Mouse (Mus musculus) forebrain, embryonic 10.5 days (tissue): ENCODE data around the gene Hps4. TPM values are rescaled to one million over a fixed set of nuclear protein-coding genes. Genes with fewer than 3 reads are reported as not detected.

Experiments
- DNase-seq: peaks from one replicate; pipeline ENCODE4 v3.0.0-alpha.2; 2017; ENCODE audit warnings: low spot score; ENCODE audit errors: extremely low spot score
- H3K27ac ChIP-seq: fragments of 300-500 bp; sonication (generic); 2 replicates; pipeline ENCODE4 v1.5.1; 2016; ENCODE audit warnings: mild to moderate bottlenecking
- H3K27me3 ChIP-seq: fragments of 300-500 bp; sonication (generic); 2 replicates; pipeline ENCODE4 v1.6.1; 2016; ENCODE audit warnings: mild to moderate bottlenecking; ENCODE audit not compliant: poor library complexity, severe bottlenecking
- H3K36me3 ChIP-seq: fragments of 300-500 bp; sonication (generic); replicated peaks from 2 replicates; pipeline ENCODE4 v1.6.1; 2016; ENCODE audit warnings: mild to moderate bottlenecking, moderate library complexity
- H3K4me1 ChIP-seq: fragments of 300-500 bp; sonication (generic); 2 replicates; pipeline ENCODE4 v1.6.1; 2016
- H3K4me3 ChIP-seq: fragments of 300-500 bp; sonication (generic); 2 replicates; pipeline ENCODE4 v1.5.1; 2016; ENCODE audit warnings: mild to moderate bottlenecking, moderate library complexity
- H3K9me3 ChIP-seq: fragments of 300-500 bp; sonication (generic); 2 replicates; pipeline ENCODE4 v1.6.1; 2016; ENCODE audit warnings: mild to moderate bottlenecking, moderate library complexity
- WGBS: fragments of 180-500 bp; shearing (Covaris S2); methylation state at CpG from one replicate; pipeline ENCODE4 v1.1.7; 2016; 5-methylcytosine and 5-hydroxymethylcytosine counted together
- polyA plus RNA-seq: library from polyadenylated mRNA; unstranded; fragments of >200 nt; fragmentation: Nextera tagmentation; extraction: Ambion mirVana; gene quantifications from 2 replicates; pipeline ENCODE4 v1.2.1, GENCODE M21; 2016

Gene Hps4
- polyA plus RNA-seq, 1 experiment from 2014 or later = 33.6 TPM

DNA sequence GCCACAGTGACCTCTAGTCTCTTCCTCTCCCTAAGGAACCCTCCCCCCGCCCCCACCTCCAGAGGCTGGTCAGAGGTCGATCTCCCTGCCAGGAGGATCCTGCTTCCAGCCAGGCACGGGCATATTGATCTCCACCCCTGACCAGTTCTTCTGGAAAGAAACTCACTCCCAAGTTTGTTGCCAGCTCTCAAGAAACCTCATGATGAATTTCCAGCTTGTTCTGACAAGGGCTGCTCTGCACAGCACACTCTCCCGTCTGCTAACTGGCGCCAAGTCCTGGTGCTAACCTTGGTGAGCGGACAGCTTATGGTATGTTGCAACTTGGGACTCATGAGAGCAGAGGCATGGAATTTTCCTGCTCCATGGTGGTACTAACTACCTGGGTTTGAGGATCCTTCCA is 35.8 kb downstream of the Hps4 start:
- H3K4me3 ChIP-seq = no peak overlapping the region
- no peaks in the 10 kb centered on the region for H3K9me3 ChIP-seq
- H3K4me1 ChIP-seq = peaks cover 7% of the 10 kb centered on the region
- no peak overlapping the region for H3K27ac ChIP-seq
- 85% methylated on average over 6 of the region's 6 CpGs for WGBS
- peaks cover 60% of the 10 kb centered on the region for H3K36me3 ChIP-seq
- DNase-seq = no peak
- H3K27me3 ChIP-seq = no peaks in the 10 kb centered on the region

DNA sequence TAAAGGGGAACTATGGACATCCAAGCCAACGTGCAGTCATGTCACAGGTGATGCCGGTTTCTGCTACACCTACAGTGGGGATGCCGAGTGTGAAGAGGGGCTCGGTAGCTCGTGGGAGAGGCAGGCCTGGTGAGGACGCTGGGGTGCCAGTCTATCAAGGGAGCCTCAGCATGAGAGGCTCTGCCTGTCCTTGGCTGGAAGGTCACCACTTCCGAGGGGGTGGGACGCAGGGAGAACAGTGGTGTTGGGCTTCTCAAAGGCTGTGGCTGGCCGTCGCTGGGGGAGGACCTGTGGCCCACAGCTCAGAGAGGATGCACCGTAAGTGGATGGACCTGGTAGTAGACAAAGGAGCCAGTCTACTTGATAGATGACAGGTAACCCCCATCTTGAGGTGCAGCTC is 38.3 kb downstream of the Hps4 start:
- Histone ChIP-seq H3K27me3 (no peaks in the 10 kb centered on the region), H3K27ac (0 out of 2 replicates have a peak overlapping the region, but pooled peaks have one; percentile 13), H3K36me3 (peaks cover 59% of the 10 kb centered on the region), H3K4me3 (no peak overlapping the region), H3K9me3 (no peaks in the 10 kb centered on the region), H3K4me1 (peaks cover 7% of the 10 kb centered on the region)
- WGBS = 85% methylated on average over 11 of the region's 11 CpGs
- DNase-seq = no peak

DNA sequence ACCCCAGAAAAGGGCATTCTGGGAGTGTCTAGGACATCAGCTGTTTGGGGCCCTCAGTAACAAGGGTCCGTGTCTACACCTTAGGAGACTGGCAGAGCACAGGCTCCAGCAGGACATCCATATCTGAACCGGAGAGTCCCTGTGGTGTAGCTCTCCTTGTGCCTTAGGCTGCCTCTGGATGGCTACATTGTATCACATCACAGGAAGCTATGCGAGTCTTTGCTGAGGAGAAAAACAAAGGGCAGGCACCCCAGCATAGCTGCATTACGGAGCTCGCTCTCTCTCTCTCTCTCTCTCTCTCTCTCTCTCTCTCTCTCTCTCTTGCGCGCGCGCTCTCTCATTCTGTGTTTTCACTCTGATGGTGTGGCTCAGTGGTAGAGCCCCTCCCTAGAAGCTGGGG is 39.2 kb downstream of the Hps4 start:
- 61% methylated on average over 9 of the region's 9 CpGs for WGBS
- H3K4me3 ChIP-seq = no peak overlapping the region
- peaks cover 7% of the 10 kb centered on the region for H3K4me1 ChIP-seq
- 0 out of 2 replicates have a peak overlapping the region, but pooled peaks have one; percentile 13 for H3K27ac ChIP-seq
- no peaks in the 10 kb centered on the region for H3K9me3 ChIP-seq
- no peaks in the 10 kb centered on the region for H3K27me3 ChIP-seq
- no peak for DNase-seq
- H3K36me3 ChIP-seq = peaks cover 62% of the 10 kb centered on the region

DNA sequence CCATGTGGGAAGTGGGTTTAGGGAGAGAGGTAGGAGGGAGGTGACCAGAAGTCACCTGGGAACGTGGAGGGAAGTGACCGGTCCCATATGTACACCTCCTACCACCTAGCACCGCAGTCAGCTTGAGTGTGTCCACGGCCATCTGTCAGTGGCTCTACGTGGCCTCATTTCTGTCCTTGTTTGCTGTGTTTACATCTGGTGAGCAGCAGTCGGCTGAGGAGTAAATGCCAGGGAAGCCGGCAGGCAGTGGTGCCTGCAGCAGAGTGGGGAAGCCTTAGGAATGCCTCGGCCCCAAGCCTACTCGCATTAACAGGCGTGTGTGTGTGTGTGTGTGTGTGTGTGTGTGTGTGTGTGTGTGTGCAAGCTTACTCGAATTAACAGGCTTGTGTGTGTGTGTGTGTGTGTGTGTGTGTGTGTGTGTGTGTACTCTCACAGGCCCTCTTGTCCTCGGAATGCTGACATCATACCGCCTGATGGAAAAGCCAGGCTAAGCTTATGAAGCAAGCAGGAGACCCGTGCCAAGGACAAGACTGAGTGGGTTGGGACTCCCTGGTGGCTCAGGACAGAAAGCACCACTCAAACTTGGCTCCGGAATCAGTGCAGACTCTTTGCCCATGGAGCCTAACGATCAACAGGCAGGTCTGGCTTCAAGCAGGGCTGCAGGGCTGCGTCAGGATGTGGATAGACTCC is 39.9 kb downstream of the Hps4 start:
- Histone ChIP-seq H3K4me1 (peaks cover 7% of the 10 kb centered on the region), H3K4me3 (no peak overlapping the region), H3K9me3 (no peaks in the 10 kb centered on the region), H3K27ac (peak overlapping the region; percentile 12; the same call in 1 of the 2 replicates), H3K36me3 (peaks cover 61% of the 10 kb centered on the region), H3K27me3 (no peaks in the 10 kb centered on the region)
- 80% methylated on average over 16 of the region's 17 CpGs for WGBS
- no peak for DNase-seq

DNA sequence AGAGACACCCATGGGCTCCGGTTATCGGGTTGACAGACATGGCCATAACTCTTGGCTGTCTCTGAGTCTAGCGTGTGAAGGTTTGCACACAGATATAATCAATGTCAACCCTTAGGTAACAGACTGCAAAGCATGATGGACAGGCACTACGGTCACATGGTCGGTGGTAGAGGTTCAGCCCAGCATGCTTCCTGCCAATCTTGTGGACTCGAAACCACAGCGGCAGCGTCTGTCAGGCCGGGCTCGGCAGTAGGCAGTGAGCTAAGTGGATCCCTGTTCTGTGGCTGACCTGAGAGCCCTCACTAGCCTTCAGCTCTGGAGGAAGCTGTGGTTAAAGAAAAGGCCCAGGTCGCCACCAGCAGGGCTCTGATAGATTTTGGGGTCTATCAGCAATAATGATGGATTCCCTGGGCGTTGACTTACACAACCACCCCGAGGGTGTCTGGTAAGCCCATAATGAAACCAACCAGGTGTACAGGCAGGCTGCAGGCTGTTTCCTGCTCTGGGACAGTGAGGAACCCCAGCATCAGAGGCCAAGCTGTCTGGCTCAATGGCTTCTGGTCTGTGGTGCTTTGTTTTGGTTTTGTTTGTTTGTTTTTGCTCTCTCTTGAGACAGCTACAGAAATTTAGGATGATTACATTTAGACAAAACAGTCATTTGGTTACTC is 42.1 kb downstream of the Hps4 start:
- H3K27me3 ChIP-seq = no peaks in the 10 kb centered on the region
- no peak overlapping the region for H3K27ac ChIP-seq
- H3K4me1 ChIP-seq = peaks cover 12% of the 10 kb centered on the region
- DNase-seq = no peak
- WGBS = 91% methylated on average over 13 of the region's 13 CpGs
- H3K9me3 ChIP-seq = no peaks in the 10 kb centered on the region
- H3K4me3 ChIP-seq = no peak overlapping the region
- peaks cover 58% of the 10 kb centered on the region for H3K36me3 ChIP-seq

DNA sequence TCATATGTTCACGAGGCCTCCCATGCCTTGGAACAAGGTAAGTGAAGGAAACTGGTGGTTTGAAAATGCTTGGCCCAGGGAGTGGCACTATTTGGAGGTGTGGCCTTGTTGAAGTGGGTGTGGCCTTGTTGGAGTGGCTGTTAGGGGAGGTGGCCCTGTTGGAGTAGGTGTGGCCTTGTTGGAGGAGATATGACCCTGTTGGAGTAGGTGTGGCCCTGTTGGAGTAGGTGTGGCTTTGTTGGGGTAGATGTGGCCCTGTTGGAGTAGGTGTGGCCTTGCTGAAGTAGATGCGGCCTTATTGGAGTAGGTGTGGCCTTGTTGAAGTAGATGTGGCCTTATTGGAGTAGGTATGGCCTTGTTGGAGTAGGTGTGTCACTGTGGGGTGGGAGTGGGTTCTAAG is 43.1 kb downstream of the Hps4 start:
- 84% methylated on average over 2 of the region's 2 CpGs for WGBS

DNA sequence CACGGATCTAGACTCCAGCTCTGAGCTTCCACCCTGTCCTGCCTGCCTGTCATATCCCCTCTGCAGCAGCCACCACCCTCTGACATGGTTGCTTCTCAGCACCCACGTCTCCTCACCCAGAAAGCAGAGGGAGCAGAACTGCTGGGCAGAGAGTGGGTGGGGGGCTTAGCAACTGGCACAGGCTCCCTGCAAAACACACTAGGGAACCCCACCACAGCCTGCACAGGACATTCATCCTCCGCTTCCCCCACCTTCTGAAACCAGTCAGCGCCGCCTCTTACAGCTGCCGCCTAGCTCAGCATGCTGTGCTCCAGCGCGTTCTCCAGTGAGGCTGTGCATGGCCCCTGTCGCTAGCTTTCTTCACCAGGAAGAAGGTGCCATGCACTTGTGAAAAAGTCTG is 46.5 kb downstream of the Hps4 start:
- Histone ChIP-seq H3K9me3 (no peaks in the 10 kb centered on the region), H3K27me3 (peaks cover 39% of the 10 kb centered on the region), H3K27ac (no peak overlapping the region), H3K4me1 (peaks cover 26% of the 10 kb centered on the region), H3K4me3 (no peak overlapping the region), H3K36me3 (peaks cover 69% of the 10 kb centered on the region)
- DNase-seq = no peak
- WGBS = 88% methylated on average over 9 of the region's 9 CpGs

More for the DNA sequence above, 43.1 kb downstream of the Hps4 start:
- DNase-seq = no peak
- Histone ChIP-seq H3K36me3 (peaks cover 65% of the 10 kb centered on the region), H3K4me3 (no peak overlapping the region), H3K27me3 (peaks cover 5% of the 10 kb centered on the region; the same call in 1 of the 2 replicates), H3K4me1 (peaks cover 12% of the 10 kb centered on the region), H3K9me3 (no peaks in the 10 kb centered on the region), H3K27ac (no peak overlapping the region)

DNA sequence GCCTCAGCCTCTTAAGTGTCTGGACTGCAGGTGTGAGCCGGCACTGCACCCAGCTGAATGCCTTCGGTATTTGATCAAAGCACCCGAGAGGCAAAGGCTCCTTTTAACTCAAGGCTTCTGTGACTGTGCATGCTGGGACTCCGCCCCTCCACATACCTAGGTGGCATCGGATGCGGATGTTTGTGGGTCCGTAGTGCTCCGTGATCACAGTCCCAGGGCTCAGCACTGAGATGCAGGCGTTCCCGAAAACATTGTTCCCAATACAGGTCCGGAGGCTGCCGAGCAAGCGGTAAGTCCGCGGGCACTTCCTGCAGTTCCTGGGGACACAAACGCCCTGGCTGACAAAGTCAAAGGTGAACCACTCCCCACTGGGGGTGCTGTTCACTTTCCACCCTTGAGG is 48.1 kb downstream of the Hps4 start:
- DNase-seq = no peak
- Histone ChIP-seq H3K4me1 (peaks cover 39% of the 10 kb centered on the region), H3K27ac (no peak overlapping the region), H3K36me3 (peaks cover 53% of the 10 kb centered on the region), H3K4me3 (no peak overlapping the region), H3K9me3 (no peaks in the 10 kb centered on the region), H3K27me3 (peaks cover 53% of the 10 kb centered on the region)
- WGBS = 60% methylated on average over 16 of the region's 16 CpGs

DNA sequence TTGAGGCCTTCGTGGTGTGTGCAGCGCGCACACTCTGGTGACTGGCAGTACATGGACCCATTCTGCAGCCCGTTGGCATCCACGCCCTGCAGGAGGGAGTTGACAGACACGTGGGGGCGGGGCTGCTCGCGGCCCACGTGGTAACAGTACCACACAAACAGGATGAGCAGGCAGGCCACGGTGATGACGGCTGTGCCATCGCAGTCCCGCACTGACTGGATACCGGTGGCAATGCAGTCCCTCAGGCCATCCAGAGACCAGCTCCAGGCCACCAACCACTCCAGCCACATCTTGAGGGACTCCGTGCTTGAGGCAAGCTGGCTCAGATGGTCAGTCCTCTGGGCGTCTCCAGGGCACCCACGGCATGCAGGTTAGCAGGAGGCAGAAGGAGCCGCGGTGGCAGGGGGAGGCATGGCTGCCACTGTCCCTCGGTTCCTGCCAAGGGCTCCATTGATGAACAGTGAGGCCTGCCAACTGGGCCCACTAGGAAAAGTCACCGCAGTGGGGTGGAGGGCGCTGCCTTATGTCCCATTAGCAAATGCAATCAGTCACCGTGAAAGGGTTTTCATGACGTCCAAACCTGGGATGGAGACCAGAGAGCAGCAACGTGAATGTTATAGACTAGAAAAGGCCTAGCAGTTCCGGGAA is 48.9 kb downstream of the Hps4 start:
- Histone ChIP-seq H3K27me3 (peaks cover 55% of the 10 kb centered on the region), H3K36me3 (peaks cover 45% of the 10 kb centered on the region), H3K4me3 (no peak overlapping the region), H3K27ac (no peak overlapping the region), H3K9me3 (no peaks in the 10 kb centered on the region), H3K4me1 (peaks cover 42% of the 10 kb centered on the region)
- 68% methylated on average over 27 of the region's 27 CpGs for WGBS
- no peak for DNase-seq

DNA sequence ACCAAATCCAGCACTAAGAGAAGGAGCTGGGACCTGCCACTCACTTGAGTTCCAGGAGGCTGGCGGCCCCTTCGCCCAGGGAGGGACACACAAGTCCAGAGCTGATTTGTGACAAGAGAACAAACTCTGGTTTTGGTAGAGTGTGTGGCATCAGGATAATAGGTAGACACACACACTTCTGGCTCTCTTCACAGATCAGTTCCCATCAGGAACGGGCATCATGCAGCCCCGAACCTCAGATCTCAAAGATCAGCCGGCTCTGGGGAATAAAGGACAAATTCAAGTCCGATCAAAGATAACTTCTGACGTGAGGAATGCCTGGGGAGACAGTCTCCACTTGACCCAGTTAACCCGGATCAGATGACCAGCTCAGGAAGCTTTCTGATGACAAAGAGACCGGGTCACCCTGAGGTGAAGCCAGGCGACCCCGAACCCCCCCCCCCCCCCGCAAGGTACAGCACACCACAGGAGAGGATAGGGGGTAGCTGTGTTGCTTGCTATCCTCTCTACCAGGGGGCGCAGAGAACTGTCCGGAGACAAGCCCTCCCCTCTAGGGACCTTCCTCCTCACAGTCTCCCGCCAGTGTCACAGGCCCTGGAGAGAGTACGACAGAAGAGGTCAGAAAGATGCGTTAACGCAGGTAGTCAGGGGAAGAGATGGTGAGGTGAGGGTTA is 51.0 kb downstream of the Hps4 start:
- H3K27ac ChIP-seq = peak overlapping the region; percentile 94
- H3K4me3 ChIP-seq = peak overlapping the region; percentile 68
- no peak for DNase-seq
- H3K4me1 ChIP-seq = peaks cover 42% of the 10 kb centered on the region
- peaks cover 55% of the 10 kb centered on the region for H3K27me3 ChIP-seq
- H3K9me3 ChIP-seq = no peaks in the 10 kb centered on the region
- peaks cover 30% of the 10 kb centered on the region for H3K36me3 ChIP-seq
- WGBS = 13% methylated on average over 18 of the region's 18 CpGs

DNA sequence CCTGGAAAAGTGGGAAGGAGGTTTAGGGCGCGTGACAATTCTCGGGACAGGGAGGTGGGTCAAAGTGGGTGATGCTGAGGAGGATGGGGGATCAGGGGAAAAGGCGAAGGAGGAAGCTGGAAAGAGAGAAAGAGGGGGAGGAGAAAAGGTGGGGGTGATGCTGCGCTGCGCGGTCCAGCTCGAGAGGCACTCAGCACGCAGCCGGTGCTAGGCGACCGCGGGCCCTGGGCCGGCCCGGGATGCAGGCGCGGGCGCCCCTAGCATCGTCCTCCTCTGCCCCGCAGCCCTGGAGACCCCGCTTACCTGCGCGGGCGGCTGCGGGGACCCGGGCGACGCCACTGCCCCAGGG is 51.5 kb downstream of the Hps4 start:
- peak; percentile 40 for DNase-seq
- peak overlapping the region; percentile 68 for H3K4me3 ChIP-seq
- H3K27me3 ChIP-seq = peaks cover 55% of the 10 kb centered on the region
- peaks cover 25% of the 10 kb centered on the region for H3K36me3 ChIP-seq
- no peaks in the 10 kb centered on the region for H3K9me3 ChIP-seq
- H3K27ac ChIP-seq = peak overlapping the region; percentile 94
- under 1% methylated on average over 24 of the region's 28 CpGs for WGBS
- peaks cover 42% of the 10 kb centered on the region for H3K4me1 ChIP-seq

DNA sequence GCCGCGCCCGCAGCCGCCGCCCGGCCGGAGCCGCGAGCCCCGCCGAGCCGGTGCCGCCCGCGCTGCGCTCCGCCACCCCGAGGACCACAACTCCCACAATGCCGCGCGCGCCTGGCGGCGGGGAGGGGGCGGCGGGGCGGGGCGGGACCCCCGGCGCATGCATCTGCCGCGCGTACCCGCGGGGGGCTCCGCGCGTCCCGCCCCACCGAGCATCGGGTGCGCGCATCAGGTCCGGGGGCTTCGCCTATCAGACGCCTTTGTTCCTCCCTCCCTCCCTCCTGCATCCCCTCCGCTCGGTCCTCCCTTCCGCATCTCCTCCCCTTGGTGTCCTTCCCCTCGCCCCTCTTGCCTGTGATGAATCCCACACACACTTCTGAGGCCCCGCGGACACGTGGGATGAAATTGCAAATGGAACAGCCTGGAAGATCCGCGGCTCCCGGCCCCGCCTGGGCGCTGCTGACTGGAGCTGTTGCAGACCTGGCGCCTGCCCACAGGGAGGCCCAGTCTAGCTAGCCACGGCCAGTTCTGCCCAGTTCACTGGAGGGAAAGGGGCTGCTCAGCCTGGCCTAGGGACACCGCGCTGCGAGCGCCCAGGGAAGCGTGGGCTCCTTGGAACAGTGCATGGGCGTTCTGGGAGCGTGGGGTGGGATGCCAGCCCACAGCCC is 52.0 kb downstream of the Hps4 start, which contains the start of gene Asphd2:
Gene Asphd2, minus strand, starts transcription at position 88 of the 665 bp plus-strand sequence.
- peak; percentile 86 for DNase-seq
- Histone ChIP-seq H3K9me3 (no peaks in the 10 kb centered on the region), H3K36me3 (peaks cover 20% of the 10 kb centered on the region), H3K4me3 (peak within 1 kb of the TSS; percentile 68), H3K27me3 (peaks cover 55% of the 10 kb centered on the region), H3K4me1 (peaks cover 40% of the 10 kb centered on the region), H3K27ac (peak within 1 kb of the TSS; percentile 94)
- 1% methylated on average over 60 of the region's 67 CpGs for whole genome bisulfite sequencing
